Mouse (Mus musculus) heart, adult 2 months (tissue): Measurements from ENCODE around the gene Pacsin2. TPM values are rescaled to one million over a fixed set of nuclear protein-coding genes. Genes with fewer than 3 reads are reported as not detected.
"Not testable (repeated sequence)": the region's sequence is repeated elsewhere in the genome, so short reads cannot be mapped to it uniquely, and the experiment has no call there.

Source experiments
- DNase-seq, 2 experiments: peaks; one replicate each; pipeline ENCODE4 v3.0.0; 2021
- H3K27ac ChIP-seq: fragments of 200-600 bp; 2 replicates; pipeline ENCODE4 v1.8.1; 2022
- H3K27me3 ChIP-seq: fragments of 200-500 bp; 2 replicates; pipeline ENCODE4 v1.6.1; 2012; ENCODE audit warnings: mild to moderate bottlenecking, low read length, inconsistent platforms, mixed read lengths; ENCODE audit not compliant: control insufficient read depth, insufficient read depth
- H3K36me3 ChIP-seq: fragments of 200-500 bp; 2 replicates; pipeline ENCODE4 v1.6.1; 2012; ENCODE audit warnings: low read length, inconsistent platforms; ENCODE audit not compliant: control insufficient read depth, insufficient read depth
- H3K4me1 ChIP-seq: fragments of 200-500 bp; 2 replicates; pipeline ENCODE4 v1.6.1; 2011; ENCODE audit warnings: low read length; ENCODE audit not compliant: control insufficient read depth, insufficient read depth
- H3K4me3 ChIP-seq: fragments of 200-600 bp; 2 replicates; pipeline ENCODE4 v1.8.1; 2022
- H3K79me2 ChIP-seq: fragments of 200-500 bp; replicated peaks from 2 replicates; pipeline ENCODE4 v1.6.1; 2012; ENCODE audit warnings: mild to moderate bottlenecking, inconsistent platforms, low read length, moderate library complexity, mixed read lengths; ENCODE audit not compliant: control insufficient read depth, insufficient read depth
- H3K9ac ChIP-seq: fragments of 200-500 bp; 2 replicates; pipeline ENCODE4 v1.6.1; 2012; ENCODE audit warnings: low read depth, mild to moderate bottlenecking, control low read depth, inconsistent platforms, low read length, mixed read lengths
- CTCF ChIP-seq: fragments of 200-600 bp; IDR thresholded peaks from 2 replicates; pipeline ENCODE4 v1.8.1; 2022; ENCODE audit warnings: antibody characterized with exemption, mild to moderate bottlenecking, moderate library complexity
- EP300 ChIP-seq: fragments of 200-500 bp; IDR thresholded peaks from 2 replicates; pipeline ENCODE4 v1.6.1; 2011; ENCODE audit warnings: low read depth, low read length, control low read depth; ENCODE audit not compliant: insufficient read depth
- POLR2A ChIP-seq: fragments of 200-500 bp; IDR thresholded peaks from 2 replicates; pipeline ENCODE4 v1.6.1; 2011; ENCODE audit warnings: mild to moderate bottlenecking, low read depth, low read length, control low read depth; ENCODE audit not compliant: insufficient read depth
- WGBS: fragments of 180-500 bp; shearing (Covaris S2); methylation state at CpG from one replicate; pipeline ENCODE4 v1.1.7; 2018; 5-methylcytosine and 5-hydroxymethylcytosine counted together
- intact Hi-C: fragments of 180-260 bp; cut with DNase I; formaldehyde crosslinking; loops from one replicate; pipeline ENCODE4 v1.15.1; 2025
- polyA plus RNA-seq: library from polyadenylated mRNA; depleted of rRNA; stranded (reverse); fragments of >200 nt; gene quantifications from 2 replicates; pipeline ENCODE4 v1.2.3, GENCODE M21; 2012
- total RNA-seq, 2 experiments: library from RNA; stranded (reverse); gene quantifications; 2 replicates each; pipeline ENCODE4 v1.2.3; 2021

Pacsin2 gene
- total and polyA plus RNA-seq, 3 experiments = 111 to 246 (median 200) TPM

GRCm38 (mm10) chr15:83366933-83367552 is 97.4 kb downstream of the Pacsin2 start:
- Histone ChIP-seq H3K4me3 (peak overlapping the region; percentile 35), H3K9ac (peak overlapping the region; percentile 46; the same call in 1 of the 2 replicates), H3K36me3 (no peaks in the 10 kb centered on the region), H3K4me1 (peaks cover 2% of the 10 kb centered on the region; the same call in 1 of the 2 replicates), H3K79me2 (no peaks in the 10 kb centered on the region), H3K27ac (no peak overlapping the region), H3K27me3 (0 out of 2 replicates have a peak, but pooled peaks cover 1% of the 10 kb centered on the region)
- DNase-seq = peak; percentile 74 to 77
- intact Hi-C loops = no loop called here
- no peak for TF ChIP-seq POLR2A
- WGBS = 10% methylated on average over 57 of the region's 58 CpGs

DNA sequence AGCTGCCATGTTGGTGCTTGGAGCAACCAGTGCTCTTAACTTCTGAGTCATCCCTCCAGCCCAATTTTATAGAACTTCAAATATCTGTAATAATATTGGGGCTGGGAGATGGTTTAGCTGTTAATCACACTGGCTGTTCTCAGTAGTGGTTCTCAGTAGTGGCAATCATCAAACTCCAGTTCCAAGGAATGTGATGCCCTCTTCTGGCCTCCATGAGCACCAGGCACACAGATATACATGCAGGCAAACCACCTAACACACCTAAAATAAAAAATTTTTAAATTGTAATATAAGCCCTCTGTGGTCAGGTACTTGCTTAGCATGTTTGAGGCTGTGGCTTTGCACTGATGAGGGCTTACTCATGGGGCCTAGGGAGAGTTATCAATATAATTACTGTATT is 98.7 kb downstream of the Pacsin2 start:
- H3K79me2 ChIP-seq = no peaks in the 10 kb centered on the region
- no peak overlapping the region for H3K4me3 ChIP-seq
- H3K4me1 ChIP-seq = peaks cover 2% of the 10 kb centered on the region; the same call in 1 of the 2 replicates
- H3K9ac ChIP-seq = no peak overlapping the region
- no peak for DNase-seq
- H3K36me3 ChIP-seq = no peaks in the 10 kb centered on the region
- 0 out of 2 replicates have a peak, but pooled peaks cover 1% of the 10 kb centered on the region for H3K27me3 ChIP-seq
- TF ChIP-seq EP300 = no peak
- peak; percentile 39 for TF ChIP-seq CTCF
- no peak for TF ChIP-seq POLR2A
- intact Hi-C loops = no loop called here
- no peak overlapping the region for H3K27ac ChIP-seq

DNA sequence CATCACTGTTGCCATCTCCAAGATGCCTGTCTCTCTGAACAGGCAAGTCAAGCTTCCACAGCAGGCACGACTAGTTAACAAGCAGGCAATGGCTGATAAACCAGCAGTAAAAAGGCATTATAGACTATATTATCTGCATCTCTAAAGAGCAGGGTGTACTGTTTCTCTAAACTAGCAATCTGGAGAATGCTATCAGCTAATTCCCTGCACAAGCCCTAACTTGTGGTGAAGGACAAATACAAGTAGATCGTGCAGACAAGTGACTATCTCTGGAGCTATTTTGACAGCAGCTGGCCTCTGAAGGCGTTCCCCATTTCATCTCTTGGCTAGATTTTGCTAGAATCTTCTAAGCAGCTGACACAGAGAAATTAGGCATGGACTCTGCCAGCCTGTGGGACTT is 100.2 kb downstream of the Pacsin2 start:
- TF ChIP-seq EP300 = no peak
- TF ChIP-seq CTCF = no peak
- no peak for TF ChIP-seq POLR2A
- Histone ChIP-seq H3K36me3 (no peaks in the 10 kb centered on the region), H3K4me3 (no peak overlapping the region), H3K4me1 (peaks cover 2% of the 10 kb centered on the region; the same call in 1 of the 2 replicates), H3K27ac (no peak overlapping the region), H3K9ac (no peak overlapping the region), H3K27me3 (0 out of 2 replicates have a peak, but pooled peaks cover 1% of the 10 kb centered on the region), H3K79me2 (no peaks in the 10 kb centered on the region)
- no peak for DNase-seq
- 58% methylated on average over 3 of the region's 3 CpGs for WGBS
- intact Hi-C loops = no loop called here

DNA sequence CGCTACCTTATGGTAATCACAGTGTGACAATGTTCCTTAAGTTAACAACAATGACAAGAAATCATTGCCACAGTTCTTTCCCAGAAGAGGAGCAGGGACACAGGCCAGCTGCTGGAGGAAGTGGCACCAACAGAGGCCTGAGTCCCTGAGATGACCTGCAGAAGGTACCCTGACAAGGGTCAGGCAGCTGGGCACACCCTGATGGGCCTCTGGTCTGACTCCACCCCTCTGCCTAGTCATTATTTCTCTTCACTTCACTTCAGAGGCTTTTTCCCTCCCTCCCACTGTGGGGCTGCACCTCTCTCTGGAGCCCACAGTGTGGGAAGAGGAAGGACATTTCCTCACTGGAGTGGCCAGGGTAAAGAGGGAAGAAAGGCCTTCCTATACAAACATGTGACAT is 101.6 kb downstream of the Pacsin2 start:
- H3K9ac ChIP-seq, DNase-seq, H3K27me3 ChIP-seq, intact Hi-C loops, H3K36me3 ChIP-seq, H3K4me1 ChIP-seq, H3K79me2 ChIP-seq, H3K4me3 ChIP-seq, H3K27ac ChIP-seq: not testable (repeated sequence)
- 85% methylated on average over 1 of the region's 1 CpGs for WGBS

DNA sequence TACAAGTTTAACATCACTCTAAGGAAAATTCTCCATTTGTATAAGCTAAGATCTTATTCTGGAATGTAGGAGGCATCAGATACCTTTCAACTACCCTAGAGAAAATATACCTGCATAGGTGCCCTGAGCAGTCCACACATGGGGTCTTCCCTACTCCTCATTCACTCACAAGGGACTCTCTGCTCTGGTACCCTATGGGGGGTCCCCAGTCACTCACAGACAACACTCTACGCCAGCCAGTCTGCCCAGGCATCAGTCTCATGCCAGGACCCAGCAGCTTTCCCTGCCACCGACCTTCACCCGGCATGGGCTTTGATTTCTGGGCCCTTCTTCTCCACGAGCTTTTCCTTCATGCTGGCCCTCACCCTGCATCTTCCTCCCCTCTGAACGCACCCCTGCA is 103.5 kb downstream of the Pacsin2 start:
- H3K9ac ChIP-seq, H3K4me3 ChIP-seq, H3K79me2 ChIP-seq, H3K4me1 ChIP-seq, DNase-seq, intact Hi-C loops, H3K36me3 ChIP-seq, H3K27me3 ChIP-seq, H3K27ac ChIP-seq: not testable (repeated sequence)
- WGBS = 70% methylated on average over 5 of the region's 5 CpGs

DNA sequence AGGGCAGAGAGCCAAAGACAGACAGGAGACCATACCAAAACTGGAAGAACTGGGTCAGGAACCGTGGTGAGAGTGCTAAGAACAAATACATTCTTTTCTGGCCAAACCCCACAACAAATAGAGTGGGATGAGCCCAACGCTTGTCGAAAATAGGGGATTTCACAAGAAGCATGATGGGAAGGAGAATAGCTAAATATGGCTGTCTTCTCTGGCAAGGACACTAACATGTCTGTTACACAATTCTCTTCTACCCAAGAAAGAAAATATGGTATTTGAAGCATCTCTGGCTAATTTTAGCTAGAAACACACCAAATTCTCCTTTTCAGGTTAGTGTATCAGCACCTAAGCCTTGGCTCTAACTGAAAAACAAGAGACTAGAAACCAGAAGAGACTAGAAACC is 104.3 kb downstream of the Pacsin2 start:
- Histone ChIP-seq H3K79me2 (no peaks in the 10 kb centered on the region), H3K27me3 (no peaks in the 10 kb centered on the region), H3K27ac (no peak overlapping the region), H3K4me1 (no peaks in the 10 kb centered on the region; the same call in 1 of the 2 replicates), H3K36me3 (no peaks in the 10 kb centered on the region), H3K4me3 (no peak overlapping the region), H3K9ac (no peak overlapping the region)
- TF ChIP-seq CTCF (no peak), EP300 (no peak), POLR2A (no peak)
- intact Hi-C loops = no loop called here
- no peak for DNase-seq
- WGBS = 84% methylated on average over 3 of the region's 3 CpGs
